Mouse (Mus musculus) limb, embryonic 10.5 days (tissue): ENCODE measurements at regions not wholly inside any gene's neighbourhood (a gene's known extent, or its start where the extent isn't known, plus 50 kb on each side); places are given as distances from the start of the nearest gene placed in this dataset.

Experiments used
- DNase-seq: peaks from one replicate; pipeline ENCODE4 v3.0.0-alpha.2; 2017; ENCODE audit warnings: low spot score
- H3K27ac ChIP-seq: fragments of 300-500 bp; sonication (generic); 2 replicates; pipeline ENCODE4 v1.5.1; 2016; ENCODE audit warnings: mild to moderate bottlenecking
- H3K27me3 ChIP-seq: fragments of 300-500 bp; sonication (generic); 2 replicates; pipeline ENCODE4 v1.6.1; 2016; ENCODE audit warnings: low read depth, mild to moderate bottlenecking; ENCODE audit not compliant: poor library complexity, severe bottlenecking
- H3K36me3 ChIP-seq: fragments of 300-500 bp; sonication (generic); 2 replicates; pipeline ENCODE4 v1.6.1; 2016; ENCODE audit warnings: mild to moderate bottlenecking, moderate library complexity
- H3K4me1 ChIP-seq: fragments of 300-500 bp; sonication (generic); 2 replicates; pipeline ENCODE4 v1.6.1; 2016
- H3K4me3 ChIP-seq: fragments of 300-500 bp; sonication (generic); 2 replicates; pipeline ENCODE4 v1.5.1; 2016; ENCODE audit warnings: mild to moderate bottlenecking, moderate library complexity
- H3K9me3 ChIP-seq: fragments of 300-500 bp; sonication (generic); replicated peaks from 2 replicates; pipeline ENCODE4 v1.6.1; 2016; ENCODE audit warnings: mild to moderate bottlenecking
- WGBS: fragments of 180-500 bp; shearing (Covaris S2); methylation state at CpG from one replicate; pipeline ENCODE4 v1.1.7; 2016; 5-methylcytosine and 5-hydroxymethylcytosine counted together

DNA sequence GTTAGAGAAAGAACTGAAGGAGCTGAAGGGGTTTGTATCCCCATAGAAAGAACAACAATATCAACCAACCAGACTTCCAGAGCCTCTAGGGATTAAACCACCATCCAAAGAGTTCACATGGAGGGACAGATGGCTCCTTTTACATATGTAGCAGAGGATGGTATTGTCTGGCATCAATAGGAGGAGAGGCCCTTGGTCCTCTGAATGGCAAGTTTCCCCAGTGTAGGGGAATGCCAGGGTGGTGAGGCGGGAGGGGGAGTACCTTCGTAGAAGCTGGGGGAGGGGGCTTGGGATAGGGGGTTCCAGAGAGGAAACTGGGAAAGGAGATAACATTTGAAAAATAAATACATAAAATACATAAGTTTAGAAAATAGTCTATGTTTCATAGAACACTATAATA lies 1162.6 kb upstream of the Adgrl4 start:
- Histone ChIP-seq H3K4me3 (no peak overlapping the region), H3K36me3 (no peaks in the 10 kb centered on the region), H3K9me3 (no peaks in the 10 kb centered on the region), H3K4me1 (peaks cover 22% of the 10 kb centered on the region), H3K27ac (no peak overlapping the region), H3K27me3 (no peaks in the 10 kb centered on the region)
- no peak for DNase-seq
- 93% methylated on average over 2 of the region's 2 CpGs for WGBS

DNA sequence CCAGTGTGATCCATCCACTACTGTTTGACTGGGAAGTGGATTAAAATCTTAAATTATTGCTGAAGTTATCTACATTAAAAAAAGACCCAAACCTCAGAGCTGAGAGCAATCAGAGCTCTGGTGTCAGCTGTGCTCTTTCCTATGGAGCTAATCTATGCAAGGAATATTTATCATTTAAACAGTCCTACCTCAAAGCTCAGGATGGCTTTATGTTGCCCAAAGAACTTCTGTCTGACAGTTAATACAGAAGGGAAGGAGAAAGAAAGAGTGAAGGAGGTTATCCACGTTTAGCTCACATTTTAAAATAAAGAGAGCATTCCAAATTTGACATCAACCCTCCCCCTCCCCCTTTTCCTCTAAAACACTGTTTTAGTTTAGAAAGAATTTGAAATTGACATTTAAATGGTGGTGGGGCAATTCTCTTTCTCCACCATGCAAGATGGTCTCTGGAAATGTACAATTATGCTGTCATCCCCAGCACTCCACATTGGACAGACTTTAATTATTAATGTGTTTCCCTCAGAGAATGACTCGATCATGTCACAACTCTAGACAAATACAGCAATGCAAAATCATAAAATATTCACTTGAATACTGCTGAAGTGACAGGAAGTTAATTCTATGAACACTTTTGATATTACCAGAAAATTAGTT lies 1141.5 kb upstream of the Adgrl4 start:
- Histone ChIP-seq H3K27ac (no peak overlapping the region), H3K27me3 (no peaks in the 10 kb centered on the region), H3K4me3 (no peak overlapping the region), H3K4me1 (no peaks in the 10 kb centered on the region), H3K36me3 (no peaks in the 10 kb centered on the region), H3K9me3 (no peaks in the 10 kb centered on the region)
- DNase-seq = no peak
- 70% methylated on average over 2 of the region's 2 CpGs for WGBS

DNA sequence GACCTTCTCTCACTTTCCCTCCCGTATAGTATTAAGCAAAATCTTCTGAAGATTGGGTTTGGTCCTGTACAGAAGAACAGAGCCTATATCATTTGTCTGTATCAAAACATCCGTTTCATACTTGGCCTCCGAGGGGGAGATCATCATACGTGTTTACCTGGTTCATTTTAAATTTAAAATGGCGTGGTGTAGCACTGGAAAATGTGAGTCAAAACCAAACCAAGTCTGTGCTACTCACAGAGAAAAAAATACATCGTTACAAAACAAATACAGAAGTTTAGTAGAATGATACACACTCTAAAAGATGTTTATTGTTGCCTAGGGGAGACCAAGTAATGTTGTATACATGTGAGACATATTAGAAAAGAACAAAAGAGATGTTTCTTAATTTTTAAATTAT lies 1108.9 kb upstream of the Adgrl4 start:
- no peak for DNase-seq
- WGBS = 88% methylated on average over 6 of the region's 6 CpGs
- no peaks in the 10 kb centered on the region for H3K9me3 ChIP-seq
- H3K4me3 ChIP-seq = no peak overlapping the region
- H3K27ac ChIP-seq = no peak overlapping the region
- H3K36me3 ChIP-seq = no peaks in the 10 kb centered on the region
- no peaks in the 10 kb centered on the region for H3K4me1 ChIP-seq
- H3K27me3 ChIP-seq = no peaks in the 10 kb centered on the region

DNA sequence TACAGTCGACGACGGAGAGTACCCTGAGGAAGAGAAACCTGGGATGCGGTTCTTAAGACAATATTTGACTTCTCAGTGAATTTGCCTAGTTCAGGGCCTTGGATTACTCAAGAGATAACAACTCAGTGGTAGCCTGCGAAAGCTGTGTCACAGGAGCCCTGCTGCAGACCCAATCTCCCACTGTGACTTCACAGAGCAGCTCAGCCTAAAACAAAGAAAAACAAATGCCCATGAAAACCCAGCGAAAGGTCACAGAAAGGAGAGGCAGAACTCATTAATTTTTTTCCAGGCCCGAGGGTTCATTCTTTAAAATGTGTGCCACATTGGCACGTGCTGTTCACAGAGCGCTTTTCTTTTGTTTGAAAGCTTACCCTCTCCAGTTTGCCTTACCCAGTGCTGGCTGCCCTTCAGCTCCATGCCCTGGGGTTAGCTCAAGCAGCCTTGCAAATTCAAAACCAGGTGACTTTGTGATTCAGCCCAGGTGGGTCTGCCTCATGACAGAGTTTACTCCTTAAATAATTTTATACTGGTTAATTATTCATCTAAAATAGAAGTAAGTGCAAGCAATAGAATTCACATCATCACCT lies 1085.5 kb upstream of the Adgrl4 start:
- Histone ChIP-seq H3K27me3 (no peaks in the 10 kb centered on the region), H3K27ac (0 out of 2 replicates have a peak overlapping the region, but pooled peaks have one; percentile 40), H3K9me3 (no peaks in the 10 kb centered on the region), H3K4me1 (0 out of 2 replicates have a peak, but pooled peaks cover 4% of the 10 kb centered on the region), H3K36me3 (no peaks in the 10 kb centered on the region), H3K4me3 (no peak overlapping the region)
- no peak for DNase-seq
- WGBS = 60% methylated on average over 9 of the region's 9 CpGs

DNA sequence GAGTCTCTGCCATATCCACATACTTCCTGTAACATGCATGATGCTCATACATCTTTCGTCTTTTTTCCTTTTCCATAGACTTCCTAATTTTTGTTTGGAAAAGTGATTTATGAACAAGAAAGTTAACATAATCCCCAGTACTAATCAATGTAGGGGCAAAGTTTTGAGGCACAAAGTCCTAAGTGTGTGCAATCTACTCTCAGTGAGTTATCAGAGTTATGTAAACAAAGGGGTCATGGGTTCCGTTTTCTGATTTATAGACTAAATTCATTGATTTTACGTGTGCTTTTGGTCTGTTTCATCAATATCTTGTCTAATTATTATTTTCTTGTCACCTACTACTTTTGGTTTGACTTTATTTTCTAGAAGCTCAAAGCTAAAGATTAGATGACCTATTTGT lies 1071.9 kb upstream of the Adgrl4 start:
- no peaks in the 10 kb centered on the region for H3K4me1 ChIP-seq
- no peak overlapping the region for H3K27ac ChIP-seq
- WGBS = 89% methylated on average over 3 of the region's 3 CpGs
- DNase-seq = no peak
- no peaks in the 10 kb centered on the region for H3K36me3 ChIP-seq
- no peaks in the 10 kb centered on the region for H3K27me3 ChIP-seq
- no peak overlapping the region for H3K4me3 ChIP-seq
- no peaks in the 10 kb centered on the region for H3K9me3 ChIP-seq

DNA sequence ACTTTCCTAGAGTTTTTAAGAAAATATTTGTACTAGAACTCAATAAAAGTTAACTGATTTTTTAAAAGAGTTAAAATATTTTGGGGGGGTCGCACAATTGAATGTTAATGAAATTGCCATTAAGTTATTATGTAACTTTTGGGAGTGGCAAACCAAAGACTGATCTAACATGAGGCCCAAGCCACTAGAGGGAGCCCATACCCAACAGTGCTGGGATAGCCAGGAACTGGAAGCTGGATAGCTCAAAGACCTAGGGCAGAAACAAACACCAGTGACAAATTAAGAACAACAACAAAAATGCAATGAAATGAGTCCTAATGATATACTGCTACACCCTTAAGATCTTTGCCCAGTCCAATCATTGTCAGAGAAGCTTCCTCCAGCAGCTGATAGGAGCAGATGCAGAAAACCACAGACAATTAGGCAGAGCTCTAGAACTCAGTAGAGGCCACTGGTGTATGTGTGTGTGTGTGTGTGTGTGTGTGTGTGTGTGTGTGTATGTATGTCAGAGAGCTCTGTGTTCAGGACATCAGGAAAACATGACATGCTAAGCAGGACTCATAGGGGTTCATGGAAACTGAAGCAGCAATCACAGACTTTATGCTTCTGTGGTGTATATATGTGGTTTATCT lies 1052.6 kb upstream of the Adgrl4 start:
- no peak overlapping the region for H3K27ac ChIP-seq
- DNase-seq = peak; percentile 50
- H3K36me3 ChIP-seq = no peaks in the 10 kb centered on the region
- WGBS = 17% methylated on average over 1 of the region's 1 CpGs
- no peak overlapping the region for H3K4me3 ChIP-seq
- H3K27me3 ChIP-seq = no peaks in the 10 kb centered on the region
- H3K9me3 ChIP-seq = no peaks in the 10 kb centered on the region
- no peaks in the 10 kb centered on the region for H3K4me1 ChIP-seq

DNA sequence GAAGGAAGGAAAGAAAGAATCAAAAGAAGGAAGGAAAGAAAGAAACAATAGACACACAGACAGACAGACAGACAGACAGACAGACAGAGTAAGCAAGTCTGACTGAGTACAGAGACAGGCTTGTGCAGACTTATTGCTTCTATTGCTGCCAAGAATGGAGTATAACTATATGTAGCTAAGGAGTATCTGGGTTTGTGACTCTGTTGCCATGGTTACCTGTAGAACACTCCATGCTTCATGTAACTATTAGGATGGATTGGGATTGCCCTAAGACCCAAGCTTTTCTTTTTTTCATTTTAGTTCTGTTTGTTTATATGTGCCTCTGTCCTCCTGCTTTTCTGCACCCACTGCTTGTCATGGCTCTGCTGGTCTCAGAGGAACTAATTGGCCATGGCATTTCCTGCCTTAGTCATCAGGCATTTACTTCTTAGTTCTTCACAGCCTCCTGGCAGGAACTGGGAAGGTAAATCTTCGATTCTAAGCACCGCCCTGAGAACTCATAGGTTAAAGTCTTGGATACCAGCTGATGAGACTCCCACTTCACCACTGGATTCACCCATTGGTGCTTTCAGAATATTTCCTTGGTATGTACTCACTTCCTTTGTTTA lies 1035.9 kb upstream of the Adgrl4 start:
- no peak for DNase-seq
- 89% methylated on average over 2 of the region's 2 CpGs for WGBS
- no peaks in the 10 kb centered on the region for H3K36me3 ChIP-seq
- no peak overlapping the region for H3K27ac ChIP-seq
- H3K9me3 ChIP-seq = no peaks in the 10 kb centered on the region
- H3K27me3 ChIP-seq = no peaks in the 10 kb centered on the region
- H3K4me1 ChIP-seq = no peaks in the 10 kb centered on the region
- no peak overlapping the region for H3K4me3 ChIP-seq

DNA sequence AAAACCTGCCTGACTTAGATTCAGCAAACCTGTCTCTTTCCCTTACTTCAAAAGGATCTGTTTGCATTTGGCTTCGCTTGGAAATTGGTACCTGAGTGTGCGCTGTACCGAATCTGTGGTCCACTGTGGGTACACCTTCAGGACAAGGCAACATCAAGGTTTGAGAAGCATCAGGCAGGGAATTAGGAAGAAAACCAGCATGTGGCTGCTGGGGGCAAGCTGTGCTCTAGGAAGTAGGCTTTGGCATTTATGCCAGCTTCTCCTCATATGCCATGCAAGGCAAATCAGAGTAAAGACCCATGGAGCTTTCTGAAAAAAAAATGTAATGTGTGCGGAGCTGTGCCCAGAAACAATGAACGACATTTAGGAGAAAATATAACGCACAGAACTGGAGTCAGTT lies 1031.6 kb upstream of the Adgrl4 start:
- Histone ChIP-seq H3K9me3 (no peaks in the 10 kb centered on the region), H3K4me1 (no peaks in the 10 kb centered on the region), H3K27ac (no peak overlapping the region), H3K27me3 (no peaks in the 10 kb centered on the region), H3K36me3 (no peaks in the 10 kb centered on the region), H3K4me3 (no peak overlapping the region)
- WGBS = 96% methylated on average over 6 of the region's 6 CpGs
- DNase-seq = no peak

DNA sequence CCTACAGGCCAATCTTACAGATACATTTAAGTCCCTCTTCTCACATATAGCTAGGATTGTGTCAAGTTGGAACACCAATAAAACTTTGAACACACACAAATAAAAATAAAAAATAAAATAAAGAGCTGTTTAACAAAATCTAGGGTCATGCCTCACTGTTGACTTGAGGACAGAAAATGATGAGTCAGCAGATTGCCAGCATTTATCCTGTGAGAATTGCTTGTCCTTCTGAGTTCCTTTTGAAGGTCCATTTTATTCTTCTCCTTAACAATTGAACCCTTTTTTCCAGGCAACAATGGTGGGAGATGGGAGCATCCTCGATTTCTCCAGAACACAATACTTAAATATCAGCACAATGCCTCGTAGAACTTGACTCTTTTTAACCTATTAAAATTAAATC lies 1022.4 kb upstream of the Adgrl4 start:
- no peak overlapping the region for H3K4me3 ChIP-seq
- WGBS = 92% methylated on average over 2 of the region's 2 CpGs
- no peaks in the 10 kb centered on the region for H3K36me3 ChIP-seq
- H3K4me1 ChIP-seq = no peaks in the 10 kb centered on the region
- no peaks in the 10 kb centered on the region for H3K27me3 ChIP-seq
- no peak overlapping the region for H3K27ac ChIP-seq
- DNase-seq = no peak
- H3K9me3 ChIP-seq = no peaks in the 10 kb centered on the region

DNA sequence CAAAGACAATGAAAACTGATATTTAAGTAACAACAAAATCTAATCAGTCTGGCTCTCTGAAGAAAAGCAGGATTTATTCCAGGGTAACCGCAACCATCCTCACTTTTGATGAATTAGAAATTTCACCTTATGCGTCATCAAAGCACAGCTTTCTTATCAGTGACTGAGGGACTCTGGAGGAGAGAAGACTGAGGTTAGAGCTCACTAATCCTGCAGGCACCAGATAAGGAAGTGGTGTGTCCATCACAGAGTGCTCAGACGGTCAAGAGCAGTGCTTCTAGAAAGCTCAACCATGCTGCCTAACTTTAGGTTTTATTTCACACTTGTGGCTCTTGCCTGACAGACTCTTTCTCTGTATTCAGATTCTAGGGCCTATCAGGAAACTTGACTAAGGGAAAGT lies 1021.2 kb upstream of the Adgrl4 start:
- H3K4me1 ChIP-seq = no peaks in the 10 kb centered on the region
- H3K27ac ChIP-seq = no peak overlapping the region
- no peaks in the 10 kb centered on the region for H3K36me3 ChIP-seq
- no peak overlapping the region for H3K4me3 ChIP-seq
- DNase-seq = no peak
- no peaks in the 10 kb centered on the region for H3K27me3 ChIP-seq
- 84% methylated on average over 3 of the region's 3 CpGs for WGBS
- H3K9me3 ChIP-seq = no peaks in the 10 kb centered on the region

DNA sequence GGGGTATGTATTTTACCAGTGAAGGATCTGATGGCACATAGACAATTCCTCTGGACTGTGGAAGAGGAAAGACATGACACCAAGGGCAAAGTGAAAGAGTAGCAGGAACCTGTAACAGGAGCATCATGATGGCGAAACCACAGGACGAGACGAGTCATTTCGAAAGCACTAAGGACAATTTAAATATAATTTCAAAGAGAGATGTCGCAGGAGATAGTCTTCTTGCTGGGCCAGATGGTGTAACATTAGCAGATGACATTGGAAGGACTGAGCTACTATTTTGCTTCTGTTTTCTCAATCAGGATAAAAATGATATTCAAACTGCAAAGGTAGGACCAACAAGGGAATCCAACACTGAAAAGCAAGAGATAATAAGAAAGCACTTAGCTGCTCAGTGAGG lies 1009.7 kb upstream of the Adgrl4 start:
- Histone ChIP-seq H3K9me3 (no peaks in the 10 kb centered on the region), H3K27me3 (no peaks in the 10 kb centered on the region), H3K27ac (no peak overlapping the region), H3K4me3 (no peak overlapping the region), H3K36me3 (no peaks in the 10 kb centered on the region), H3K4me1 (no peaks in the 10 kb centered on the region)
- 95% methylated on average over 5 of the region's 5 CpGs for WGBS
- no peak for DNase-seq

DNA sequence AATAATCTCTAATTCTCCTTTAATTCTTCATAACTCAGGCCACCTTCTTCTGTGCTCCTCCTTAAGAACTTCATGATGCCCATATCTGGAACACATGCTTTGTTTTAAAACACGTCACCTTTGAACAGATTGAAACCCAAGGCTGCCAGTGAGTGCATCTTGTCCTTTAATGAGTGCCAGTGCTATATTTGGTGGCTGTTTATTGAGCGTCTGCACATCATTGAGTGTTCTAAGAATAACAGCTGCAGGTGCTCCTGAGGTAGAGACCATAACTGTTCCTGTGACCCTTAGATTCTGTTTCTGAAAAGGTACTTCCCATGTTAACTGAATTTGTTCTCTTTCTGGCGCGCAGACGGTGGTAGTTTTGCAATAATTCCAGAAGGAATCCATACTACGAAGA lies 1006.4 kb upstream of the Adgrl4 start:
- H3K4me3 ChIP-seq = no peak overlapping the region
- no peaks in the 10 kb centered on the region for H3K36me3 ChIP-seq
- H3K9me3 ChIP-seq = no peaks in the 10 kb centered on the region
- H3K27me3 ChIP-seq = no peaks in the 10 kb centered on the region
- no peak overlapping the region for H3K27ac ChIP-seq
- no peaks in the 10 kb centered on the region for H3K4me1 ChIP-seq
- 85% methylated on average over 6 of the region's 6 CpGs for WGBS
- DNase-seq = no peak

DNA sequence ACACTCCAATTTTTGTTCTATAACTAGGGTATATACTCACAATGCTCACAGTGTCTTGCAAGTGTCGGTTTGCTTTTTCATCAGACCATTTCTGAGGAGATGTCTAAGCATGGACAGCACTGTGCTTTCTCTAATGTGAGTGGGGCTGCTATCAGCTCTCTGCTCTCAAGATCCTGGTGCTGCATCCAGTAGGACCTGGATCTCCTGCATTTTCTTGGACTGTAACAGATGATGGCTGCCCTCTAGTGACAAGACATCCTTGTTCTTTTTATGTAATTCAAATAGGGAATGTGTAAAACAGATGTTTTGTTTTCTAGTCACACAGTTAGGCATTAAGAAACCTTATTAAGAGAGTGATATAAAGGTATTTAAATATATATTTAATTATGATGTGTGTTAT lies 1002.5 kb upstream of the Adgrl4 start:
- DNase-seq = no peak
- no peak overlapping the region for H3K27ac ChIP-seq
- H3K27me3 ChIP-seq = no peaks in the 10 kb centered on the region
- no peaks in the 10 kb centered on the region for H3K36me3 ChIP-seq
- no peak overlapping the region for H3K4me3 ChIP-seq
- WGBS = 80% methylated on average over 1 of the region's 1 CpGs
- no peaks in the 10 kb centered on the region for H3K9me3 ChIP-seq
- no peaks in the 10 kb centered on the region for H3K4me1 ChIP-seq
